Mouse (Mus musculus): Measurements from ENCODE around the gene Tln1. TPM values are rescaled to one million over a fixed set of nuclear protein-coding genes. Genes with fewer than 3 reads are reported as not detected.

Tln1 gene
- total RNA-seq, 2 experiments from 2014 or later: 84.9 to 112 TPM

GRCm38 (mm10) chr4:43547160-43547559, 15.3 kb downstream of the Tln1 start:
- DNase-seq: no peak

- DNase-seq: no peak
These were observed 16.0 kb downstream of the Tln1 start for GRCm38 (mm10) chr4:43546375-43547047.

- no peak for DNase-seq
These were observed 20.4 kb downstream of the Tln1 start for GRCm38 (mm10) chr4:43542044-43542443.

- DNase-seq: no peak
These were observed 26.5 kb downstream of the Tln1 start for GRCm38 (mm10) chr4:43536031-43536430.

GRCm38 (mm10) chr4:43535628-43536027, 26.9 kb downstream of the Tln1 start:
- DNase-seq: no peak

- DNase-seq: no peak
These were observed 29.2 kb downstream of the Tln1 start for GRCm38 (mm10) chr4:43533270-43533669.

- DNase-seq: peak; percentile 81
These were observed 31.9 kb downstream of the Tln1 start for GRCm38 (mm10) chr4:43530581-43530980.

GRCm38 (mm10) chr4:43530081-43530501, 32.4 kb downstream of the Tln1 start:
- DNase-seq: no peak

GRCm38 (mm10) chr4:43528487-43528886, 34.0 kb downstream of the Tln1 start:
- no peak for DNase-seq

- no peak for DNase-seq
These were observed 34.6 kb downstream of the Tln1 start for GRCm38 (mm10) chr4:43527880-43528279.

GRCm38 (mm10) chr4:43519956-43520355, 42.5 kb downstream of the Tln1 start:
- DNase-seq: peak; percentile 90

- no peak for DNase-seq
These were observed 42.9 kb downstream of the Tln1 start for GRCm38 (mm10) chr4:43519551-43519950.

GRCm38 (mm10) chr4:43515764-43516708, 46.5 kb downstream of the Tln1 start:
- DNase-seq: no peak

- DNase-seq: no peak
These were observed 48.7 kb downstream of the Tln1 start for GRCm38 (mm10) chr4:43513791-43514190.

- no peak for DNase-seq
These were observed 49.2 kb downstream of the Tln1 start for GRCm38 (mm10) chr4:43513300-43513699.

GRCm38 (mm10) chr4:43512653-43513052, 49.8 kb downstream of the Tln1 start:
- no peak for DNase-seq

GRCm38 (mm10) chr4:43511675-43512454, 50.6 kb downstream of the Tln1 start:
- DNase-seq: no peak

GRCm38 (mm10) chr4:43509109-43509508, 53.4 kb downstream of the Tln1 start:
- no peak for DNase-seq

GRCm38 (mm10) chr4:43508666-43508997, 53.9 kb downstream of the Tln1 start:
- DNase-seq: no peak

- DNase-seq: no peak
These were observed 54.4 kb downstream of the Tln1 start for GRCm38 (mm10) chr4:43507938-43508665.

GRCm38 (mm10) chr4:43506536-43507185, 55.8 kb downstream of the Tln1 start, which contains the start of gene Car9:
Gene Car9 (plus strand): TSS chr4:43506966.
- DNase-seq: no peak

Data from gastrocnemius, postnatal 10 days (tissue).